Mouse (Mus musculus) lung, postnatal 0 days (tissue): Measurements from ENCODE around the gene Trpm2.

Experiments used
- CTCF ChIP-seq: IDR thresholded peaks from 2 replicates; pipeline ENCODE4 v1.5.1; 2016; ENCODE audit warnings: antibody characterized with exemption, mild to moderate bottlenecking
- EP300 ChIP-seq: IDR thresholded peaks from 2 replicates; pipeline ENCODE4 v1.6.1; 2016; ENCODE audit warnings: antibody characterized with exemption, mild to moderate bottlenecking, control low read depth

- TF ChIP-seq CTCF (peak; percentile 83), EP300 (no peak)
Observed at GRCm38 (mm10) chr10:78009184-78009944, 39.0 kb upstream of the Trpm2 start.
